Mouse (Mus musculus) cerebellum, adult 18-20 months (tissue): Measurements from ENCODE around the gene Gprc5d.

Source experiments
- DNase-seq, 2 experiments: peaks; one replicate each; pipeline ENCODE4 v3.0.0; 2021

Gprc5d gene

DNA sequence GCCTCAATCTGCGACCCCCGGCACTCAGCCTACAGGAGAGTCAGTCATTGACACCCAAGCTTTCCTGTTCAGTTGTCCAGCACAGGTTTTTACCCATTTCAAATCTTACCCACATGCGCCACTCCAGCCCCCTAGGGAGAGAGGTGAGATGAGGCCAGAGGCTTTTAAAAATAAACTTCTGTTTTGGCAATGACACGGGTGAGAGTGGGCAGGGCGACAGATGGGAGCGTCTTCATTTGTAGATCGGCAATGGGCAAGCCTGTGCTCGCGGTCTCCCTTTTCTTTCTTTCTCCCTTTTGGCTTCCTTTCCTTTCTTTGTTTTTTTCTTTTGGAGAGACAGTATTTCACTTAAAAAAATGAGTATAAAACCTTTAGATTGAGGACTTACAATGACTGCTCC is 15.4 kb upstream of the Gprc5d start:
- DNase-seq, result no peak

DNA sequence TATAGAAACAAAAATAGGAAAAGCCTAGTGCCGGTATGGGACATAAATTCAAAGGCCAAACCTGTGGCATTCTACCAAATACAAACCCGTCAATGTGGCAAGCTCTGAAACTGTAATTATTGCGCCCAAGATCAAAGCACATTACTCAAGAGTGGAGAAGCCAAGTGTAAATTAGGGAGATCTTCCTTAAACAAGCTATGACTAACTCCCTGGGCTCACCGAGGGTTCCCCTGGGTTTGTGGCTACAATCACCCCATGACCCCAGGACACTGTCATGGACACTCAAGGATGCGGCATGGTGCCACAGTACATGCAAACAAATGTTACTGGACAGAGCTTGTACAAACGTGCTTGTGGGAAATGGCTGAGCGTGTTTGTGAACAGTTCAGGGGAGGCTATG is 15.0 kb upstream of the Gprc5d start:
- no peak for DNase-seq

DNA sequence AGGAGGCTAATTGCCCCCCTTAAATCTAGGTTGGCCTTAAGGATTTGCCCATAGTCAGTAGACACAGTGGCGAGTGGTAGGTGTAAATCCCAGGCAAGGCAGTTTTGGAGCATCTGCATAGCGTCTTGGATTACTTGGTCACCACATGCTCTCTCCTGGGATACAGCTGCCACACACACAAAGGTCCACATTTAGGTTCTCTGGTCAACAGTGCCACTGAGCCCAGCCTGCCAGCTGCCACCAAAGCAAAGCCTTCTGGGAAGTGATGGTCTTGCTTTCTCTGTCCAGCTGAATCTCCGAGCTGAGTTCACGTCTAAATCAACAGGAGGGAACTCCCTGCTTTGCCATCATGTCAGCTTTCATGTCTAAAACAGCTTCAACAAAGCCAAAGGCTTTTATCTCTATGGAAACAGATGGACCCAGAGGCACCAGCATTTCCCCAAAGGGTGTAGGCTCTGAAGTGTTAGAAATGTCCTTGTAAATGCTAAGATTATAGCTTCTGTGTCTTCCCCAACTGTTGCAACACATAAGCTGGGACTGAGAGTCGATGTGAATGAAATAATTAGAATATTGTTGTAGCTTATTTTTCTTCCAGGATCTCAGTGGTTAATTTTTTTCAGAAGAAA is 6.8 kb upstream of the Gprc5d start:
- DNase-seq, result no peak

DNA sequence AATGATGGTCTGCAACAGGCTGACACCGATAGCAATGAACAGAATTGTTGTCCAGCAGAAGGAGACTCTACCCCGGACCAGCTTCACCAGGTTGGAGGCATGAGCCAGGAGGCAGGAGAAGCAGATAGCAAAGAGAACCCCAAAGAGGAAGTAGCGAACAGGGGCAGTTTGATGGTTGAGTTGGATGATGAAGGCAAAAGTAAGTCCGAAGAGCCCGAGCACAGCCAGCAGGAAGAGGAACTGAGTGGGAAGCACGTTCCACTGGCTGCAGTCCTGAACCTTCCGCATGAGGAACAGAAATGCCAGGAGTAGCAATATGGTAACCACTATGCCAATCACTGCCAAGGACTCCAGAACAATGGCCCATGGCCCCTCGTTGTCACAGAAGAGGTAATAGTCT is 1.6 kb downstream of the Gprc5d start:
- DNase-seq, result no peak

DNA sequence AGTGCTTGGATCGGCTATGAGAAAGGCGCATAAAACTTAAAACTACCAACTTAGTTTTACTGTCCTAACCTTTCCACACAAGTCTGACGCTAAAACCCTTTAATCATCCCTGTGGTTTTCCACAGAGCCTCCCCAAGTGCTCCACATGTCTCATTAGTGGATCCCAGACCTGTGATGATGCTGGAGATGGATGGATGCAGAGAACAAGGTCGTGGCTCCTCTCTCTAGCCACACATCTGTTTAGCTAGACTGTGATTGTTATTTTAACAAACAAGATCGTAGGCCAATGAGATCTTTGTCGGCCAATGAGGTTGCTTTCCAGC is 5.0 kb downstream of the Gprc5d start:
- no peak for DNase-seq

DNA sequence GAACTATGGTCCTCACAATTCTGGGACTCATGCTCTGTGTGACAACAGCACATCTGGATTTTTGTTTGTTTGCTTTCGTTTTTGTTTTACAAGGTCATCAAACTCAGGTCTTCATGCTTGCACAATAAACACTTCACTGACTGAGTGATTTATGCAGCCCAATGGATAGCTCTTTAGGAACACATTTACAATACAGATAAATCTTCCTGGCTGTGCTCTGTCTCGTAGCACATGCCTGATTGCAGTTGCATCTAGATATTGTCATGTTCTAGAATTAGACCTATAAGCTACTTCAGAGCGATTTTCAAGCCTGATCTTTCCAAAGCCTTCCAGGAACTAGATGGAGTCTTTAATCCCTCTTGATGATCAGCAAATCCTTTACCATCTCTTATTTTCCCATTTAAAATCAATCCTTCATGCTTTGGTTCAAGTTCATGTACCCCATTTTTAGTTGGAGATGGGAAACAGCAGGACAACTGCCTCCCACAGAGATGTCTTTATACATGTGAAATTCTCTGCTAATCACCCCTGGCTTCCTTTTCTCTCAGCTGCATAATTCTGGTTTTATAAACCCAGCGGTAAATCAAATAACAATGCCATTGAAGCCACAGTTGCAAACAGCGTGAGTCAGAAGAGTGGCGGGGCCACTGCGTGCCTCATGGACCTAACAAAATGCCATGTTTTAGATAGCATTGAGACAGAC is 5.5 kb downstream of the Gprc5d start:
- no peak for DNase-seq

DNA sequence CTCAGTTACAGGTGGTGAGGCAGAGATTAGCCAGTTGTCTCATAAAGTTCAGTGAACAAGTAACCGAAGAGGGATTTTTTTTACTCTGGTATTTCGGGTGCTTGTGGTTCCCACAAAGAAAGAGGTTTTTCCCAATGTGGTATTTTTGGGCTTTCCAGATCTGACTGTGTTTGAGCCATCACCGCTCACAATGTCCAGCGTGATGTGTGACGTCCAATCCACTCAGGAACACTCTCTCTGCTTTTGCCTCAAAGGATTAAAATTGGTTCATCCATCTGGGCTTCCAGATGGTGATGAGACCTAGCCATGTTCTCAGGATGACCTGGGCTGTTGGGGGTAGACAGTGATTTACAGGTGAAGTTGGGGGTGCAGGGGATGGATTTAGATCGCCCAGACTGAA is 11.1 kb downstream of the Gprc5d start:
- DNase-seq, result no peak

DNA sequence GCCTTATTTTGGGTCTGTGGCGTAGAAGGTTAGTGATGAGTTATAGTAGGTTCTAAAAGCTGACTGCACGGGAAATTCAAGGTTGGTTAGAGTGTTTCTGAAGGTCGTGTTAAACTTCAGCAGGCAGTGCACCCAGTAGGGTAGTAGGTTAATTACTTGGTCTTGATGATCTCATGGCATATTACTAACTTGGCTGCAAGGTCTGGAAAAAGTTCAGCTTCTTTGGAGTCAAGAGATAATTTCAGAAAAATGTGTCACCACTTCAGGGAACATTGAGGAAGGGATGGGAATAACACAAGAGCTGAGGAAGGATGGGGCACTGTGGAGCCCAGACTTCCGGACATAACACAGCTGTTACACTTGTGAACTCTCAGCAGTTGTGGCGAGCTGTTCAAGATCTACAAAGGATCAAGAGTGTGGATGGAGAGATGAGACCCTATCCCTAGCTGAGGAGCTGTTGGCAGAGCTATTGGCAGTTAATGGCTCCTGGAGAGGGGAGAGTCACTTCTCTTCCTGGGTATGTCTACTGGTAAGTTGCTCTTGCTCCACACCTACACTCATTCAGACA is 15.3 kb downstream of the Gprc5d start:
- no peak for DNase-seq

DNA sequence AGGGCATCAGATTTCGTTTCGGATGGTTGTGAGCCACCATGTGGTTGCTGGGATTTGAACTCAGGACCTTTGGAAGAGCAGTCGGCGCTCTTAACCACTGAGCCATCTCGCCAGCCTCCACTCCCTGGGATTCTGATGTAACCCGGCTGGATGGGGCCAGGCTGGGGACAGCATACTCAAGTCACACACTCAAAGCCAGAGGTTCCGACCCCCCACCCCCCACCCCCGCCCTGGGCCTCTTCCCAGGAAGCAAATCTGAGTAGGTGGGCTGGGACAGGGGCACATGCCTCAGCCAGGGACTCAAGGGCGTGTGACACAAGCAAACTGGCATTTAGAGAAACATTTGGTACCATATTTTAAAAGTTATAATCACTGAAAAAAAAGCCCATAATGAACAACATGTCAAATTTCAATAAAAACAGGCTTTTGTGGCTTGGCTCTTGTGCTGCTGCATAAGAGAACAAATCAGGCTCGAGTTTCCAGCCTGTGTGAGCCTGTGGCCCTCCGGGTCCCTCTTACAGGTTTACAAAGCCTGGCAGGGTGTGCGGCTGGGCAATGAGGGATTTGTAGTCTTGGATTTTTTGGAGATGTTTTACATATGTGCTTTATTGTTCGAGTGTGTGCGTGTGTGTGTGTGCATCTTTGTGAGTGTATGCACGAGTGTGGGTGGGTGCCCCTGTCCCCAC is 17.2 kb downstream of the Gprc5d start:
- DNase-seq, result no peak

DNA sequence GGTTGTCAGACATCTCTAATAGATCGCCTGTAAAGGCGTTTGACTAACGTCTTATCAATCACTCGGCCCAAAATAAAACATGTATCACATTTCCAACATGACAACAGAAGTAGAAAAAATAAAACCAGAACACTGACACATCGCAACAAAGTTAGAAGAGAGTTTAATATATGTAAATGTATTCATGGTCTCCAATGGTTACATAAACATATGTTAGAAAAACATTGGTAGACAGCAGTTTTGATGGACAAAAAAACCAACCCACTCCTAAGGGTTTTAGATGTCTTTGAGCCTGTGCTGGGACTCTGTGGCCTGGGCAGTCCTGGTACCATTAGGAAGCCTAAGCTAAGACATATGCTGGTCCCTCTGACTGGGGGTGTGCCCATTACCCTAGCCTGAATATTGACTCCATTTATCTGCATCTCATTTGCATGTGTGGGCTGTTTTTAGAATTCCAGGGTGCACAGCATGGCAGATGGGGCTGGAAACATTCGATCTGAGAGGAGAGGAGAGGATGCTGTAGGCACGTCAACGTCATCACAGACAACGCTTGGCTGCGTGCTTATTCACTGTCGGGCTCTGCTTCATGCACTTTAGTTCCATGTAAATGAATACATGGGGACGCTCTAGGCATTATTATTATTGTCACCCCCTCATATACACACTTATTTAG is 25.1 kb downstream of the Gprc5d start:
- DNase-seq, result no peak

DNA sequence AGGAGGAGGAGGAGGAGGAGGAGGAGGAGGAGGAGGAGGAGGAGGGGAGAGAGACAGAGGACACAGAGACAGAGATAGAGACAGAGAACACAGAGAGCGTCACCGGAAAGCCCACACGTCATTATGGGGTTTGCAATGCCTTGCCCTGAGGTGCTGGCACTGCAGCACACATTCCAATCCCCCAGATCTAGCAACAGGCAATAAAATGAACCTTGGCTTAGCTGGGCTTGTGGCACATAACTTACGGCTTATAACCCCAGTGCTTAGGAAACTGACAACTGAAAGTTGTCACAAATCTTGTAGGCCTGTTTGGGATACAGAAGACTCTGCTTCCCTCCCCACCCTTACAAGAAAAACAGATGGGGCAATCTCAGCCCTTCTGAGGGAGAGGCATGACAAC is 27.4 kb downstream of the Gprc5d start:
- DNase-seq, result no peak

DNA sequence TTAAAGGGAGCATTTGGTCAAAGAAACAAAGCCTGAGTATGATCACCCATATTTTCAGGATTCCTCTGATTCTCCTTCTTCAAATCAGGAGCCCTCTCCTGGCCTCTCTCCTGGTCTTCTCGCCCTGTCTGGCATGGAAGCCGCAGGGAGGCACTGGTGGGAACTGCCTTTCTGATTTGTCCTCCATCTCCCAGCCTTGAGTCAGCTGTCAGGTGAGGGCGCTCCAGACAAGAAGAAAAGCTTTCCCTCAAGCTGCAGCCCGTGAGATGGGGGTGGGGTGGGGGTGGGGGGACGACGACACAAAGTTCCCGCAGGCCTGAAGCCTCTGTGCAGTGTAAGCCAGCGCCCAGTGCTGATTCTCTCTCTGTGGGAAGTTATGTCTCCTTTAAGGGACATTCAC is 28.3 kb downstream of the Gprc5d start:
- DNase-seq, result no peak

DNA sequence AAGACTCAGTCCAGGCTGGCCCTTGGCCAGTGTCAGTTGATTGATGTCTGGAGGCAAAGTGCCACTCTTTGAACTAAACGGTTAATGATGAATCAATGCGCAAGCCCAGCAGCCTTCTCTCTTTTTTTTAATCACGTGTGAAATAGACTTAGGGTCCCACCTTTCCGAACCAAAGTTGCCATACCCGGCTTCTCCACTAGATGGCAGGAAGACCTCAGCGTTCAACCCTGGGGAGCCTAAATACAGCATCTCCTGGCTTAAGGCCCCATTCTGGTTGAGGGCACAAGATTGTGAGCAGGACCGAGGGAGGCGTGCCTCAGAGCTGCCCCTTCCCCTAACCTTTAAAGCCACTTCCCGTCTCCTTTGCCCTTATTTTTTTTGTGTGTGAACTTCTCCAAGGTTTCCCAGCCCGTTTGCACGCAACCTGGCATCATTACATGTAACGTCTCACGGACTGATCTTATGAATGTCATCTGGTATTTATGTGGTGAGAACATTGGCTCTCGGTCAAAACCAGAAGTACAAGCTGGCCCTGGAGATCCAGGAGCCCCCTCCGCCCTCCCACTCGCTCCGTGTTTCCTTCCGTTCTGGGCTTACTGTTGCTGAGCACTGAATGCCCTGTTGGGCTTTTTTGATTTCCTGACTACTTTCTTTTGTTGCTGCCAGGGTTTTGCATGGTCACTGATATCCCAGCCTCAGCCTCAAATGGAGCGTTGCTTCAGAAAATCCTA is 30.2 kb downstream of the Gprc5d start:
- DNase-seq, result peak; percentile 62 to 77

DNA sequence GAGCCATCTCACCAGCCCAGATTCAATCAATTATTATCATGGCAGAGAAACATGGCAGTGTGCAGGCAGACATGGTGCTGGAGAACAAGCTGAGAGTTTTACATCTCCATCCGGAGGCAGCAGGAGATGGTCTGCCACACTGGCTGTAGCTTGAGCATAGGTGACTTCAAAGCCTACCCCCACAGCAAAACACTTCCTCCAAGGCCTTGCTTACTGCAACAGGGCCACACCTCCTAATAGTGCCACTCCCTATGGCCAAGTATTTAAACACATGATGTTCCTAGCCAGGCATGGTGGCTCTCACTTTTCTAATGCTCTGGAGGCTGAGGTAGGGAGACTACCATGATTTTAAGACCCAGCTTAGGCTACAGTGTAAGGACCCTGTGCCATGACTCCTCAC is 32.4 kb downstream of the Gprc5d start:
- DNase-seq, result no peak

DNA sequence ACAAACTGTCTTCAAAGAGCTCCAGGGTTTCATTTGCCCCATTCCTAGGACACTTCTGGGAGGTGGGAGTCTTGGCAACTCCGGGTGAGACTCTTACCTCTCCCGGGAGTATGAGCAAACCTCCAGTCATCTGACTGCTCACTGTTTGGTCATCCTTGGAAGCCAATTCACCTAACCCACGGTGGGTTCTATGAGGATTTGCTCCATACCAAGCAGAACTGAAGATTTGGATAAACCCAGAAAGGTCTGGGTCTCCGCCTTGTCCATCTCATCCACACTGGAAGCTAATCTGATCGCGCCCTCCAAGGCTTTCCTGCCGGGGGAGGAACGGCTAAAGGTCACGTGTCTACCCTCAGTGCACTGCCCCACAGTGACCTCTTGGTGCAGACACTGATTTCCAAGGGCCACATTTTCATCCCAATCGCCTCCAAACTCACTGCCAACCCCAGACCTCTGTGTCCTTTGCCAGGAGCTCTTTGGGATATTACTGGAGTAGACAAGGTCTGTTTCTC is 34.0 kb downstream of the Gprc5d start:
- no peak for DNase-seq

DNA sequence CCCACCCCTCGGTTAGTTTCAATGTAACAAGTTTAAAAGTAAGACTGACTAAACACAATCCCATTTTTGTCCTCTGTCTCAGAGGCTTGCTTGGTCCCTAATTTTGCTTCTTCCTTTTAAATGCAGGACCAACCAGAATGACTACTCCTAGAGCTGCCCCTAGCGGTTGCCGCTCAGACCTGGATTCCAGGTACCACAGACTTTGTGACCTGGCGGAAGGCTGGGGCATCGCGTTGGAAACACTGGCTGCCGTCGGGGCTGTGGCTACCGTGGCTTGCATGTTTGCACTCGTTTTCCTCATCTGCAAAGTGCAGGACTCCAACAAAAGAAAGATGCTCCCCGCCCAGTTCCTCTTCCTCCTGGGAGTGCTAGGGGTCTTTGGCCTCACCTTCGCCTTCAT is 39.7 kb downstream of the Gprc5d start:
- DNase-seq, result no peak

DNA sequence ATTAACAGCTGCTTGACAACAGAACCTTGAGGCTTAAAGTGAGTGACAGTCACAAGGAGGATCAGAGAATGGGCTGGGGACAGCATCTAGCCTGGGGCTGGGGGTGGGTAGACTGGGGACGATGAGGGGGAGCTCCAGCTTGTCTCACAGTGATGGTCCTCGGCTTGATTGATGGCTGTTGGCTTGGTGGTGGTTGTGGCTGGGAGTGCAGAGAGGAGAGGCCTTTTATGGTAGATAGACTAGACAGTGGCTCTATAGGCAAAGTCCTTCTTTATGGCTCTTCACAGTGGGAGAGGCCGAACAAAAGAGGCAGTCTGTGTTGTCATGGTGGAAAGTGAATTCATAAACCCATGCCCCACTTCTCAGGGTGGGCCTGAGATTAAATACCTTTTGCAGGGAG is 41.9 kb downstream of the Gprc5d start:
- DNase-seq, result no peak

DNA sequence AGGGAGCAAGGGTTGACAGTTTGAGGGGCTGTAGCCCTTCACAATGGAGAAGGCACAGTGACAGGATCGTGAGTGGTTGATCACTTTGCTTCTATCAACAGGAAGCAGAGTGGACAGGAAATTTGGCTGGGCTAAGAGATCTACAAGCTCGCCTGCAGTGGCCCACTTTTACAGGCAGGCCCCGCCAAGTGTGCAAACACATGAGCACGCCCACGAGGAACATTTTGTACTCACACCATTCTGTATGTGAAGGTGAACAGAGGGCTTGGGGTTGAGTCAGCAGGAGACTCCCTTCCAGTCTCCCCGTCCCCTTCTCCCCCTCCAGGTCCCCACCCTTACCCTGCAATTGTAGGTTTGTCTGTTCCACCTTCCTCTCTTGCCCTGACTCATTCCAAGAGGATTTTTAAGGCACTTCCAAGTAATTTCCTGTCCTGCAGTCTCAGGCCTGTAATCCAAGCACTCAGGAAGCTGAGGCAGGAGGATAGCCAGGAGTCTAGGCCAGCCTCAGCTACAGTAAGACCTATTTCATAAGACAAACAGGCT is 43.6 kb downstream of the Gprc5d start:
- no peak for DNase-seq

DNA sequence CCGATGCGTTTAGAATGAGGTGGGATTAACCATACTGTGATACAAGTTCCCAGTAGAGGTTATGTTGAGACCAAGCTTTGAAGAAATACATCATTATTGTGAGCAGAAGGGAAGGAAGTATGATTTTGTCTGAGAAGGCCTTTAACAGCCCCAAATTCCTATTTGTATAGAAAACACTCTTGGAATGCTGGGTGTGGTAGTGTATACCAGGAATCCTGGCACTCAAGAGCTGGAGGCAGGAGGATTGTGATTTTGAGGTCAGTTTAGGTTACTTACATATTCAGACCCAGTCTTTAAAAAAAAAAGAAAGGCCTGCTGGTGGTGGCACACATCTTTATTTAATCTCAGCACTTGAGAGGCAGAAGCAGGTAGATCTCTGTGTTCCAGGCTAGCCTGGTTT is 47.7 kb downstream of the Gprc5d start:
- DNase-seq, result no peak

DNA sequence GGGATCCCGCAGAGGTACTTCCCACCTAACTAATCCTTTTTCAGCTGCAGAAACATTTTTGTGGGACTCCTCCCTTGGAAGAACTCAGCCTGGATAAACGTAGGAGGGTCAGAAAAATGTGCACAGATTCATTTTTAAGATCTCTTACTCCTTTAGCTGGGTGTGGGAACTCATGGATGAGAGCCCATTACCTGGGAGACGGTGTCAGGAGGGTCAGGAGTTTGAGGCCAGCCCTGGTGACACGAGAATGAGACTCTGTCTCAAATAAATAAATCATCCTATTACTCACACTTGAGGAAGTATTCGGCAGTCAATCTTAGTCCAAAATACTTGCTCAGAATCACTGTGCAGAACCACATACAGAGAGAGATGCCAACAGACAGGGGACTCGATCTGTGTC is 48.2 kb downstream of the Gprc5d start:
- no peak for DNase-seq

DNA sequence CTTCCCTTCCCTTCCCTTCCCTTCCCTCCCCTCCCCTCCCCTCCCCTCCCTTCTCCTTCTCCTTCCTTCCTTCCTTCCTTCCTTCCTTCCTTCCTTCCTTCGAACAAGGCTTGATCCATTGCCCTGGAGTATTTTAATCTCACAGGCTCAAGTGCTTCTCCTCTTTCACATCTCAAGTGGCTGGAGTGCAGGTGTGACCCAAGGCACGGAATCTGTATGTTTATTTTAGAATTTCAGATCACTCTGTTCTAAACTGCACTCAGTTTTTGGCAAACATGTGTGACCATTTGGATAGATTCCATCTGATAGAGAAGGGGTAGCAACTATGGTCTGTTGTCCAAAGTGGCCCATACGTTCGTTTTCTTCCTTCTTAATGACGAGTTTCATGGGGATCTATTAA is 49.9 kb downstream of the Gprc5d start:
- no peak for DNase-seq

DNA sequence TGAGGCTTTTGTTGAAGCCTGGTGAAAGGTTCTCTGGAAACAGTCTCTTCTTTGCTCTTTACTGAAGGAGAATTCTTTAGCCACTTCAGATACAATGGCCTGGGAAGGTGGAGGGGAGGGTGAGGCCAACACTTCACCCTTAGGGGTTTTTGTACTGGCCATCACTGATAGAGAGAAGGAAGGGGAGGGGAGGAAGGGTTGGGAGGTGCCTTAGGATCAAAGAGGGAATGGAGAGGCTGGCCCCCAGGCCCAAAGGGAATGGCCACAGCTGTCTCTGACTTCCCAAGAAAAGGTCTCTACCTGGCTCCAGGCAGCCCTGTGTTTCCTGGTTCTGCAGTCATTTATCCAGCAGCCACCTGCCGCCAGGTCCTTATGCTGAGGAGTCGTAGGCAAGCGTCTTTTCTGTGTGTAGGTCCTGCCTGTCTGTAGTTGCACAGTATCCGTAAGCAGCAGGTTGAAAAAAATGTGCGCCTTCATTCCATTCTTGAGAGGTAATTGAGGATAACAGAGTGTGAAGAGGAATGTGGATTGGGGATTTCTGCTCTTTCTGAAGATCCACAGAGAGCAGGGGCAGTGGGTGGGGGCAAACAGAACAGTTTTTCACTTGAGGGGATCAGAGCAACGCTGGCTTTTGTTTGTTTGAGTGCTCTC is 51.2 kb downstream of the Gprc5d start:
- DNase-seq, result no peak
